Mouse (Mus musculus): Measurements from ENCODE around the gene Pdzd9. TPM values are rescaled to one million over a fixed set of nuclear protein-coding genes. Genes with fewer than 3 reads are reported as not detected.

Pdzd9 gene
- total RNA-seq, 2 experiments from 2014 or later: not detected

DNA sequence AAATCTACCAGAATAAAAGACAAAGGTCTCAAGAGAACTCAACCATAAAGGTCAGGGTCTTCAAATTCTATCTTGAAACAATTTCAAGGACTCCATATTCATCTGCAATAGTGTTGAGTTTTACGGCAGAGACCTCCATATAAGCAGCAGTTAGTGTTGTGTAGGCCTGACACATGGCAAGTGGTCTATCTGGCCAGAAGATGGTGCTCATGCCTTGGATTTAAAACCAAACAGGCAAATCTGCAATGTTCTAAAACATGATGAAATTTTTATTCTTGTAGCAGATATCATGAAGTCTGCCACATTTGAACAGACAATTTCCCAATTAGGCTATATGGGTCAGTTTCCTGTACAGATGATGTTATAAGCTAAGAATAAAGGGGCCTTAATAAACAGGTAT is 37.6 kb downstream of the Pdzd9 start:
- intact Hi-C loops (cut with DNase I): loop anchor here (5.0 kb wide), 1 partner anchor 840 kb away; the partner anchor contains the start of genes Eri2 and Rexo5
- TF ChIP-seq CTCF (IDR thresholded peaks at IDR 0.05): peak; percentile 45
- no peak overlapping the region for H3K4me3 ChIP-seq
- no peak overlapping the region for H3K27ac ChIP-seq
- no peak for DNase-seq

DNA sequence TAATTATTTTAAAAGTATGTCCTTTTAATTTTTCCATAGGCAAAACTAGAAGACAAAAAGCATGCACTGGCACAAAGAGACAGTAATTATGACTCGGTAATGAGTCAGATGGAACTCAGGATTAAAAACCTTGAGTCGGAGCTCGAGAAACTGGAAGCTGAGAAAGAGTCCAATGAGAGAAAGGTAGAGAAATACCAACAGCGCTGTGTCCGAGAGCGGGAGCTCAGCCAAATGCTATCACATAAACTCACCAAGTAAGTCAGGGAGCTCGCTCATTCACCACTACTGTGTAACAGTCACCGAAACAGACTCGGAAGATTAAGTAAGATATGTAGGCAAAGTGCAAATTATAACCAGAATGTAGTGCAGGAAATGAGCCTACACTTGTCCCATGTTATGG is 49.3 kb downstream of the Pdzd9 start:
- no peak for DNase-seq
- Histone ChIP-seq H3K4me3 (no peak overlapping the region), H3K27ac (no peak overlapping the region)
- intact Hi-C loops (cut with DNase I): no loop called here
- no peak for TF ChIP-seq CTCF (IDR thresholded peaks at IDR 0.05)

DNA sequence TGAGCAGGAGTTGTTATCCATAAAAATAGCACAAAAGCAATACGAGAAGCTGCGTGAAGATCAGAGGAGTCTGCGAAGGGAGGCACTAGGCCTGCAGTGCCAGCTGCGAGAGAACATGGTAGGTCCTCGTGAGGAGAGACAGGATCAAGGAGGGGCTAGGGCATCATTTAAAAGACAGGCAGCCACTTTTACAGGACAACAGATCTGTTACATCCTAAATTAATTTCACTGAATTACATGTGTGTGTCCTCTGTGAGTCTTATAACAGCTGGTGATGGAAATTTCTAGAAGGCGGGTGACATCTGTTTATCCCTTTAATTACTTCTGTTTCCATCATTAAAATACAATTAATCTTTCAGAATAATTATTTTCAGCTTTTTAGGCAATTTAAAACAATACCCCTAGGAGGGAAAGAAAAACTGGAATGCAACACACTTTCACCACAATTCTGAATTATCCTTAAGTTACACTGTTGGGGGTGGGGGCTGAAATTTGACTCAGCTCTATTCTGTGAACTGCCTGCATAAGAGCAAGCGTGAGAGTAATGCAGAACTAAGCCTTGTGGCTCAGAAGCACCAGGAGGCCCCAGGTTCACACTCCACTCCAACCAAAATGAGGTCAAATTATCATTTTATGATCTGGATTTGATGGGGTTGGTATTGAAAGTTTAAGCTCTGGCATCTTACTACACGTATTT is 49.9 kb downstream of the Pdzd9 start:
- DNase-seq: no peak
- no peak overlapping the region for H3K27ac ChIP-seq
- no peak overlapping the region for H3K4me3 ChIP-seq
- no peak for TF ChIP-seq CTCF (IDR thresholded peaks at IDR 0.05)
- intact Hi-C loops (cut with DNase I): no loop called here

Other genes starting within 250 kb of the Pdzd9 start
- gene Uqcrc2, start 35.2 kb downstream of the Pdzd9 start, total RNA-seq (2021): 100 to 1,000 TPM; 459 to 637 TPM
- gene Mosmo, start 7.3 kb upstream of the Pdzd9 start, total RNA-seq (2021): 10 to 100 TPM; 19.5 to 23.0 TPM
- gene Vwa3a, start 69.0 kb upstream of the Pdzd9 start, total RNA-seq (2021): 1 to 10 TPM in 1 of 2 experiments, under 1 TPM in 1; 0.48 to 1.1 TPM
- under 1 TPM; 0.31 to 0.42 TPM for gene Gm5737, start 142.0 kb upstream of the Pdzd9 start, total RNA-seq (2021)
- 10 to 100 TPM; 53.1 to 88.8 TPM for gene Eef2k, start 172.5 kb upstream of the Pdzd9 start, total RNA-seq (2021)
- 10 to 100 TPM in 1 of 2 experiments, 1 to 10 TPM in 1; 8.8 to 11.0 TPM for gene Polr3e, start 247.4 kb upstream of the Pdzd9 start, total RNA-seq (2021)

All from gastrocnemius, adult 2 months (tissue).